8 mouse cellular contexts compared by ENCODE assay signal in genomic region chr6:114642601-114643528, GRCm38 (mm10). TPM values are rescaled to one million over a fixed set of nuclear protein-coding genes. Genes with fewer than 3 reads are reported as not detected.
DNase-seq lines count a peak whose midpoint lies in the region; ATAC-seq lines count a peak whose summit lies in the region.

Atg7 (plus strand) TSS chr6:114643097.

- H3K4me1 ChIP-seq in megakaryocyte, embryonic 14.5 days = peaks cover 16% of the 10 kb centered on the region

- no peaks in the 10 kb centered on the region for H3K9me3 ChIP-seq in megakaryocyte, embryonic 14.5 days

- peak; percentile 96 for DNase-seq in ZHBTc4 (ENCODE audit: low read depth, low spot score)
- DNase-seq in gastrocnemius, adult 8-10 months (ENCODE audit: low spot score in 2 of 2) = peak; percentile 82 to 91
- DNase-seq in hindlimb bud, embryonic 11.5 days (ENCODE audit: extremely low spot score, low read depth, low spot score) = peak; percentile 86
- DNase-seq in left cerebral cortex, adult 8-10 months (ENCODE audit: low spot score in 2 of 2) = peak; percentile 86 to 91
- DNase-seq in right cerebral cortex, postnatal 10 days (ENCODE audit: low spot score in 2 of 2) = peak; percentile 95 to 97
- DNase-seq in urinary bladder, postnatal 25 days (ENCODE audit: low spot score) = peak; percentile 89

- H3K4me3 ChIP-seq in megakaryocyte, embryonic 14.5 days (replicated peaks) = peak within 1 kb of the TSS; percentile 93

- H3K36me3 ChIP-seq in megakaryocyte, embryonic 14.5 days (replicated peaks; ENCODE audit: low read length) = peaks cover 20% of the 10 kb centered on the region

- peaks cover 2% of the 10 kb centered on the region for H3K27me3 ChIP-seq in megakaryocyte, embryonic 14.5 days (replicated peaks)

- peak; percentile 98 for ATAC-seq in common myeloid progenitor, adult 5-6 weeks (replicated peaks; ENCODE audit: low read depth, poor library complexity, severe bottlenecking)

RNA-seq across cellular contexts. Expression of gene Atg7, which starts in this region (rescaled TPM):
- 13.3 and 17.2 TPM in 2 replicates for total RNA-seq in common myeloid progenitor, adult 5-6 weeks (2017)
- total RNA-seq in gastrocnemius, adult 8-10 months (2022) = 10 to 100 TPM in 1 of 4 experiments, 1 to 10 TPM in 3; 8.2 to 10.4 (median 9.0) TPM
- total RNA-seq in left cerebral cortex, adult 8-10 months (2022) = 10 to 100 TPM; 27.3 to 35.2 (median 27.5) TPM
- polyA plus RNA-seq in megakaryocyte, embryonic 14.5 days (2012; ENCODE audit: insufficient read depth, low replicate concordance) = 92.9 and 225 TPM in 2 replicates

Comparison
In these comparisons a context has a peak if more than half of its experiments do, and no peak if none do; other contexts are left out.
1. Peak in every context shown above with its lines: DNase-seq, ATAC-seq and H3K4me3 ChIP-seq.